Mouse (Mus musculus): ENCODE results near the gene S100a16. TPM values are rescaled to one million over a fixed set of nuclear protein-coding genes. Genes with fewer than 3 reads are reported as not detected.

S100a16 gene
- total RNA-seq, 2 experiments from 2014 or later, result 77.3 to 86.0 TPM

GRCm38 (mm10) chr3:90579433-90579832 is 42.4 kb downstream of the S100a16 start:
- DNase-seq, result no peak
- intact Hi-C loops (cut with DNase I), result no loop called here

DNA sequence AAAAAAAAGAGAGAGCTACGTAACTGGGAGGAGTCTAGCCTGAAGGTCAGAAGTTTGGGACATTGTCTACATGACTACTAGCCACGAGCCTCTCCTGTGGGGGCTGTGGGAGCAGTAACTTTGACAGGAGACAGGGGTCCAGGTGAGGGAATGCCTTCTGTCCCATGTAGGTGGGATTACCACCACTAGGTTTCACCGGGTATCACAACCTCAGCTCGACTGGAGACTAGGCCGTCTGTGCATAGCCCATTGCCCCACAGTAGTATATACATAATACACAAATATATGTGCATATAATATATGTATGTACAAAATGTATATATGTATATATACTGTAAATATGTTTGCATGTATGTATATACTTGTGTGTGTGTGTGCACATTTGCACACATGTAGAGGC is 44.1 kb downstream of the S100a16 start:
- intact Hi-C loops (cut with DNase I), result loop anchor here (5.0 kb wide), 1 partner anchor 39 kb away; no protein-coding TSS in a partner anchor
- no peak for DNase-seq

- intact Hi-C loops (cut with DNase I), result loop anchor here (5.0 kb wide), 1 partner anchor 40 kb away; no protein-coding TSS in a partner anchor
- DNase-seq, result no peak
Observed at GRCm38 (mm10) chr3:90582156-90582555, 45.1 kb downstream of the S100a16 start.

DNA sequence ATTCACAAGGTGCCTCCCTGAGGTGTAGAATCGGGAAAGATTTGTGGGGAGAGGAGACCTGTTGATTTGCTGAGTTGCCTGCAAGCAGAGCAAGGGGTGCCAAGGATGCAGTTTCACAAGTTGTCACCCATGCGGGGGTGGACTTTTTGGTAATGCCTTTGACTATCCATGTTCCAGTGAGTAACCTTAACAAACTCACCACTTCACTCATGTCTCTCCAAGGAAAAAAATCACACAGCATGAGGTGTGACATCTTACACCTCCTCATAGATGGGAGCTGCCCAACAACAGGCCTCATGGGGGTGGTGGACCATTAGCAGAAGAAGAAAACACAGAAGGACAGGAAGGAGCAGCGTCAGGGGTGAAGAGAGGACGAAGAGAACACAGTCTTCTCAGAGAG is 45.5 kb downstream of the S100a16 start:
- DNase-seq, result no peak
- intact Hi-C loops (cut with DNase I), result loop anchor here (5.0 kb wide), 1 partner anchor 40 kb away; no protein-coding TSS in a partner anchor

- peak; percentile 36 to 47 for DNase-seq
- intact Hi-C loops (cut with DNase I), result loop anchor here (2.0 to 5.0 kb wide), 2 partner anchors 42 to 59 kb away; no protein-coding TSS in a partner anchor
Observed at GRCm38 (mm10) chr3:90583893-90584292, 46.8 kb downstream of the S100a16 start.

- peak; percentile 68 to 77 for DNase-seq
- intact Hi-C loops (cut with DNase I), result loop anchor here (2.0 to 5.0 kb wide), 2 partner anchors 61 to 67 kb away; partner anchors contain the start of gene S100a7a
Observed at GRCm38 (mm10) chr3:90585595-90585994, 48.5 kb downstream of the S100a16 start.

GRCm38 (mm10) chr3:90586016-90586643 is 49.1 kb downstream of the S100a16 start:
- no peak for DNase-seq

DNA sequence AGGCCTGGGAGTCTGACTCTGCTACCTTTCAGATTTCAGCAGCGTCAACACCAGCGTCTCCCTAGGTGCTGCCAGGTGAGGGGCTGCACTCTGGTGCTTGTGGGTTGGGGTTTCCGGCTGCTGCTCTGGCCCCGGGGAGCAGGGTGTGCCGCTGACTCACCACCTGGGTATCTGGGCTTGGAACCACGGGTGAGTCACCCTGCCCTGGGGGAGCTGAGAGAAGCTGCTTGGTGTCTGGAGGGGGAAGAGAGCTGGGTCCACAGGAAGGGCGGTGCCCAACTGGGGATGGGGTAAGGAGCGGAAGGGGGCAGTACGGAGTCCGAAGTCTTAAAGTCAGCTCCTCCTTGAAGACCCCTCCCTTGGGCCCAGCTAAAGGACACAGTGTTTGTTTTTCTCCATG is 49.9 kb downstream of the S100a16 start:
- intact Hi-C loops (cut with DNase I), result loop anchor here (1.0 to 5.0 kb wide), 2 partner anchors 27 to 65 kb away; partner anchors contain the start of gene S100a7a
- DNase-seq, result peak; percentile 67 to 73

More at GRCm38 (mm10) chr3:90586016-90586643, 49.1 kb downstream of the S100a16 start:
- intact Hi-C loops (cut with DNase I), result loop anchor here (1.0 to 5.0 kb wide), 2 partner anchors 28 to 66 kb away; partner anchors contain the start of gene S100a7a

- intact Hi-C loops (cut with DNase I), result loop anchor here (5.0 kb wide), 1 partner anchor 65 kb away; the partner anchor contains the start of gene S100a7a
- DNase-seq, result peak in 1 of 2 experiments; percentile 16
Observed at GRCm38 (mm10) chr3:90587361-90588101, 50.5 kb downstream of the S100a16 start.

GRCm38 (mm10) chr3:90589390-90589789 is 52.3 kb downstream of the S100a16 start:
- intact Hi-C loops (cut with DNase I), result loop anchor here (5.0 kb wide), 1 partner anchor 63 kb away; the partner anchor contains the start of gene S100a7a
- no peak for DNase-seq

DNA sequence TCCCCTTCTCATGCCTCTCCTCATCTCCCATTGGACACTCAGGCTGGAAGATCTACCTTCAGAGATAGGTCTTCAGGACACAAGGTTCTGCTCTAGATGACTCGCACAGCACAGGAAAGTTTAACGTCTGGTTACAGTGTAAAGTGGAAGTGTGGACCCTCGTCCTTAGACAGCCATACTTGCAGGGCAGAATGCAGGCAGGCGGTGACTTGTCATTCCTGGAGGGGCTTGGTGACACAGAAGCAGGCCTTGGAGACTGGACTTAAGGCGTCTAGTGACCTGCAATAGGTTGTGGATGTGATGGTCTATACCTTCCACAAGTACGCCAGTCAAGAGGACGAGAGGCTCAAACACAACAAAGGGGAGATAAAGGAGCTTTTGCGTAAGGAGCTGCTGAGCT is 52.9 kb downstream of the S100a16 start, which contains the start of gene S100a2:
TSS of gene S100a2 (plus strand) at position 301 of the 400 bp plus-strand sequence.
- intact Hi-C loops (cut with DNase I), result loop anchor here (5.0 kb wide), 1 partner anchor 62 kb away; the partner anchor contains the start of gene S100a7a
- DNase-seq, result no peak

Other genes starting within 250 kb of the S100a16 start
- gene Gatad2b, start 244.1 kb upstream of the S100a16 start, total RNA-seq (2021), result 10 to 100 TPM; 47.2 to 52.9 TPM
- gene Slc27a3, start 147.3 kb upstream of the S100a16 start, total RNA-seq (2021), result 1 to 10 TPM; 1.9 to 2.6 TPM
- gene Ints3, start 103.6 kb upstream of the S100a16 start, total RNA-seq (2021), result 10 to 100 TPM; 26.4 to 27.2 TPM
- 10 to 100 TPM; 25.8 to 33.1 TPM for gene Npr1, start 71.4 kb upstream of the S100a16 start, total RNA-seq (2021)
- gene Ilf2, start 61.1 kb upstream of the S100a16 start, total RNA-seq (2021), result 10 to 100 TPM; 35.3 to 39.2 TPM
- 10 to 100 TPM; 51.3 to 52.6 TPM for gene Snapin, start 46.2 kb upstream of the S100a16 start, total RNA-seq (2021)
- gene Chtop, start 27.8 kb upstream of the S100a16 start, total RNA-seq (2021), result 100 to 1,000 TPM; 101 to 123 TPM
- gene S100a1, start 22.9 kb upstream of the S100a16 start, total RNA-seq (2021), result 100 to 1,000 TPM; 516 to 570 TPM
- 10 to 100 TPM; 29.1 to 29.8 TPM for gene S100a13, start 22.8 kb upstream of the S100a16 start, total RNA-seq (2021)
- 1 to 10 TPM in 1 of 2 experiments, under 1 TPM in 1; 0.74 to 1.7 TPM for gene S100a14, start 10.4 kb upstream of the S100a16 start, total RNA-seq (2021)
- gene S100a3, start 23.3 kb downstream of the S100a16 start, total RNA-seq (2021), result not detected
- gene S100a2, start 53.0 kb downstream of the S100a16 start, total RNA-seq (2021), result not detected
- gene Gm42674, start 64.7 kb downstream of the S100a16 start, total RNA-seq (2021), result not detected
- 10 to 100 TPM; 12.2 to 14.3 TPM for gene S100a4, start 66.5 kb downstream of the S100a16 start, total RNA-seq (2021)
- not detected for gene S100a5, start 71.3 kb downstream of the S100a16 start, total RNA-seq (2021)
- gene S100a6, start 75.6 kb downstream of the S100a16 start, total RNA-seq (2021), result 10 to 100 TPM; 62.2 to 71.0 TPM
- gene S100a7a, start 116.8 kb downstream of the S100a16 start, total RNA-seq (2021), result under 1 TPM in 1 of 2 experiments, not detected in 1; 0.17 TPM
- gene S100a8, start 131.7 kb downstream of the S100a16 start, total RNA-seq (2021), result 1 to 10 TPM; 2.6 to 2.8 TPM
- 1 to 10 TPM; 3.7 to 5.4 TPM for gene S100a9, start 158.5 kb downstream of the S100a16 start, total RNA-seq (2021)
- gene Pglyrp4, start 189.7 kb downstream of the S100a16 start, total RNA-seq (2021), result not detected
- not detected for gene Gm5849, start 240.6 kb downstream of the S100a16 start, total RNA-seq (2021)